Mouse (Mus musculus) lung, postnatal 10 days (tissue): ENCODE data around the gene Ppp1r36.
"Not testable (repeated sequence)": the region's sequence is repeated elsewhere in the genome, so short reads cannot be mapped to it uniquely, and the experiment has no call there.

Experiments used
- DNase-seq: peaks from one replicate; pipeline ENCODE4 v3.0.0; 2021

Ppp1r36 gene

GRCm38 (mm10) chr12:76401674-76402073, 15.7 kb upstream of the Ppp1r36 start:
- DNase-seq, result no peak

GRCm38 (mm10) chr12:76402991-76403885, 14.1 kb upstream of the Ppp1r36 start:
- no peak for DNase-seq

GRCm38 (mm10) chr12:76403886-76404537, 13.3 kb upstream of the Ppp1r36 start, which contains the start of gene Hspa2:
Hspa2 (plus strand) TSS chr12:76404176.
- DNase-seq, result peak; percentile 100

GRCm38 (mm10) chr12:76404836-76405182, 12.5 kb upstream of the Ppp1r36 start:
- DNase-seq, result peak; percentile 8

- peak; percentile 25 for DNase-seq
These were observed 12.0 kb upstream of the Ppp1r36 start for GRCm38 (mm10) chr12:76405183-76405970.

GRCm38 (mm10) chr12:76405971-76406370, 11.4 kb upstream of the Ppp1r36 start:
- no peak for DNase-seq

GRCm38 (mm10) chr12:76407184-76407583, 10.2 kb upstream of the Ppp1r36 start:
- DNase-seq, result no peak

- no peak for DNase-seq
These were observed 8.2 kb upstream of the Ppp1r36 start for GRCm38 (mm10) chr12:76409166-76409565.

- DNase-seq, result no peak
These were observed 1.8 kb upstream of the Ppp1r36 start for GRCm38 (mm10) chr12:76415383-76416010.

- DNase-seq, result no peak
These were observed 1.0 kb downstream of the Ppp1r36 start for GRCm38 (mm10) chr12:76418346-76418745.

- DNase-seq, result no peak
These were observed 7.9 kb downstream of the Ppp1r36 start for GRCm38 (mm10) chr12:76425256-76425655.

GRCm38 (mm10) chr12:76427546-76427945, 10.2 kb downstream of the Ppp1r36 start:
- no peak for DNase-seq

GRCm38 (mm10) chr12:76430879-76431406, 13.6 kb downstream of the Ppp1r36 start:
- DNase-seq, result peak; percentile 24

GRCm38 (mm10) chr12:76431431-76431830, 14.1 kb downstream of the Ppp1r36 start:
- peak; percentile 15 for DNase-seq

GRCm38 (mm10) chr12:76434111-76434510, 16.8 kb downstream of the Ppp1r36 start:
- DNase-seq, result no peak

- no peak for DNase-seq
These were observed 17.7 kb downstream of the Ppp1r36 start for GRCm38 (mm10) chr12:76435084-76435483.

- no peak for DNase-seq
These were observed 18.2 kb downstream of the Ppp1r36 start for GRCm38 (mm10) chr12:76435549-76435948.

GRCm38 (mm10) chr12:76443488-76443887, 26.1 kb downstream of the Ppp1r36 start:
- DNase-seq, result not testable (repeated sequence)

GRCm38 (mm10) chr12:76444359-76444772, 27.0 kb downstream of the Ppp1r36 start:
- DNase-seq, result no peak

GRCm38 (mm10) chr12:76444862-76445261, 27.5 kb downstream of the Ppp1r36 start:
- DNase-seq, result no peak

GRCm38 (mm10) chr12:76446201-76446600, 28.9 kb downstream of the Ppp1r36 start:
- no peak for DNase-seq

GRCm38 (mm10) chr12:76448127-76448526, 30.8 kb downstream of the Ppp1r36 start:
- no peak for DNase-seq
